Mouse (Mus musculus) midbrain, embryonic 15.5 days (tissue): ENCODE measurements around the gene Aass. TPM values are rescaled to one million over a fixed set of nuclear protein-coding genes. Genes with fewer than 3 reads are reported as not detected.
"Not testable (repeated sequence)": the region's sequence is repeated elsewhere in the genome, so short reads cannot be mapped to it uniquely, and the experiment has no call there.

Experiments
- ATAC-seq: fragments of 200-750 bp; cut with Nextera tagmentation; replicated peaks from 2 replicates; pipeline ENCODE4 v1.8.0; 2017; ENCODE audit warnings: moderate TSS enrichment
- H3K27ac ChIP-seq: fragments of 300-500 bp; sonication (generic); 2 replicates; pipeline ENCODE4 v1.5.1; 2015; ENCODE audit warnings: mild to moderate bottlenecking, inconsistent platforms
- H3K27me3 ChIP-seq: fragments of 300-500 bp; sonication (generic); replicated peaks from 2 replicates; pipeline ENCODE4 v1.6.1; 2015; ENCODE audit warnings: inconsistent platforms
- H3K36me3 ChIP-seq: fragments of 300-500 bp; sonication (generic); replicated peaks from 2 replicates; pipeline ENCODE4 v1.6.1; 2015; ENCODE audit warnings: inconsistent platforms
- H3K4me1 ChIP-seq: fragments of 300-500 bp; sonication (generic); 2 replicates; pipeline ENCODE4 v1.6.1; 2015; ENCODE audit warnings: inconsistent platforms
- H3K4me2 ChIP-seq: fragments of 300-500 bp; sonication (generic); 2 replicates; pipeline ENCODE4 v1.6.1; 2015; ENCODE audit warnings: inconsistent platforms, mild to moderate bottlenecking, moderate library complexity
- H3K4me3 ChIP-seq: fragments of 300-500 bp; sonication (generic); 2 replicates; pipeline ENCODE4 v1.5.1; 2015; ENCODE audit warnings: mild to moderate bottlenecking, inconsistent platforms
- H3K9ac ChIP-seq: fragments of 300-500 bp; sonication (generic); 2 replicates; pipeline ENCODE4 v1.6.1; 2015; ENCODE audit warnings: mild to moderate bottlenecking, inconsistent platforms
- H3K9me3 ChIP-seq: fragments of 300-500 bp; sonication (generic); 2 replicates; pipeline ENCODE4 v1.6.1; 2016; ENCODE audit warnings: inconsistent platforms
- WGBS: fragments of 180-500 bp; shearing (Covaris S2); methylation state at CpG from one replicate; pipeline ENCODE4 v1.1.7; 2015; ENCODE audit warnings: mixed read lengths; 5-methylcytosine and 5-hydroxymethylcytosine counted together
- polyA plus RNA-seq: library from polyadenylated mRNA; unstranded; fragments of >200 nt; fragmentation: Nextera tagmentation; extraction: Ambion mirVana; gene quantifications from 2 replicates; pipeline ENCODE4 v1.2.1, GENCODE M21; 2015

Aass gene
- polyA plus RNA-seq, 1 experiment from 2014 or later, result 0.53 TPM

GRCm38 (mm10) chr6:23114781-23115180 is 18.0 kb downstream of the Aass start:
- Histone ChIP-seq H3K27ac (no peak overlapping the region), H3K4me1 (no peaks in the 10 kb centered on the region), H3K27me3 (no peaks in the 10 kb centered on the region), H3K36me3 (no peaks in the 10 kb centered on the region), H3K9me3 (no peaks in the 10 kb centered on the region), H3K4me2 (no peak overlapping the region), H3K9ac (no peak overlapping the region), H3K4me3 (no peak overlapping the region)
- WGBS, result 88% methylated on average over 6 of the region's 6 CpGs
- no peak for ATAC-seq

GRCm38 (mm10) chr6:23107069-23107468 is 25.7 kb downstream of the Aass start:
- H3K4me2 ChIP-seq, result no peak overlapping the region
- 91% methylated on average over 4 of the region's 4 CpGs for WGBS
- H3K4me1 ChIP-seq, result no peaks in the 10 kb centered on the region
- no peak overlapping the region for H3K9ac ChIP-seq
- H3K27me3 ChIP-seq, result no peaks in the 10 kb centered on the region
- H3K9me3 ChIP-seq, result no peaks in the 10 kb centered on the region
- no peak for ATAC-seq
- H3K36me3 ChIP-seq, result no peaks in the 10 kb centered on the region
- no peak overlapping the region for H3K4me3 ChIP-seq
- H3K27ac ChIP-seq, result no peak overlapping the region

GRCm38 (mm10) chr6:23106373-23106772 is 26.4 kb downstream of the Aass start:
- WGBS, result 78% methylated on average over 4 of the region's 4 CpGs
- Histone ChIP-seq H3K4me1 (no peaks in the 10 kb centered on the region), H3K9me3 (no peaks in the 10 kb centered on the region), H3K36me3 (no peaks in the 10 kb centered on the region), H3K27me3 (no peaks in the 10 kb centered on the region), H3K9ac (no peak overlapping the region), H3K27ac (no peak overlapping the region), H3K4me3 (no peak overlapping the region), H3K4me2 (no peak overlapping the region)
- ATAC-seq, result no peak

DNA sequence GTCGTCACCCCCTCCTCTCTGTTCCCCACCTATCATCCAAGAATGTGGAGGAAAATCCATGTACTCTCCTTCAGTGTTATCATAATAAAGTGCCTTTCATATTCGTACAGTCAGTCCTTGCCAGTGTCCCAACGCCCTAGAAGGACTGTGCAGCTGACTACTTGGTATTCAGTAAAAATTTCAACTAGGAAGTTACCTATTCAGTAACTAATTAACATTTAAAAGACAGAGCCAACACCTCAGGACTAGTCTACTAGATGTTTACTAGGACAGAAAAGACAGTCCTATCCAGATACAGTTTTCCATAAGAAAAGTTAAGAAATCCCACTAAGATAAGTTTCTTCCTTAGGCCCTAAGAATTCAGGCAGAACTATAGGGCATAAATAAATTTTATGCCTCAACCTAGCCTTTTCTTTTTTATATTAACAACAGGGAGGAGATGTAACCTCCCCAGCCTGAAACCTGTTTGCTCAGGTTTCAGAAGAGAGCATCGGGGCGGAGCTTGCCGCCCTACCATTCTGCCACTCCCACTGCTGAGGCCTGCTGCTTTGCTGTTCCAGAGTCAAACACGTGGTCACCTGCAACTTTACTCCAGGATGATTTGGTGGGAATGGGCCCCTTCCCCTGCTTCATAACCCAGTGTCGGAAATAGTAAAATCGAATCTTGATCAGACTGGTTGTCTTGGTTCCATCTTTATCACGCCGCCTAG is 42.3 kb downstream of the Aass start:
- H3K36me3 ChIP-seq, H3K9ac ChIP-seq, ATAC-seq, H3K4me2 ChIP-seq, H3K9me3 ChIP-seq, H3K4me3 ChIP-seq, H3K27me3 ChIP-seq, H3K27ac ChIP-seq, H3K4me1 ChIP-seq: not testable (repeated sequence)
- 91% methylated on average over 11 of the region's 11 CpGs for WGBS

DNA sequence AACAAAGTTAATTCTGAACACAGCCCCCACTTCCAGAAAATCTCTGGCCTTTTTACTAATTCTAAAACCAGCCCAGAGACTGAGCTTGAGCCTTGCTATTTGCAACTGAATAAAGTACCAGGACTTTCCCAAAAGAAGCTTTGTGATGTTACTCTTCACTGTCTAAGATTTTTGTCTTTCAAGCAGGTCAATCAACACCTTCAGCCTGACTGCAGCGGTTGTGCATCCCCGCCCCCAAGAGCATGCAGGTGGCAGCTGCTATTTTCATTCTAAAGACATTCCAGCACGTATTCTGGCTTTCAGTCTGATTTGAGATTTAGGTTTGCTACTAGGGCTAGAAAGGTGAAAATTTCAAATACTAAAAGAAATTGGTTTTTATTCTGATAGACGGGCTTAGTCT is 43.5 kb downstream of the Aass start:
- H3K36me3 ChIP-seq, H3K9ac ChIP-seq, H3K27me3 ChIP-seq, H3K4me2 ChIP-seq, H3K27ac ChIP-seq, H3K4me1 ChIP-seq, ATAC-seq, H3K9me3 ChIP-seq, H3K4me3 ChIP-seq: not testable (repeated sequence)
- 76% methylated on average over 4 of the region's 4 CpGs for WGBS

DNA sequence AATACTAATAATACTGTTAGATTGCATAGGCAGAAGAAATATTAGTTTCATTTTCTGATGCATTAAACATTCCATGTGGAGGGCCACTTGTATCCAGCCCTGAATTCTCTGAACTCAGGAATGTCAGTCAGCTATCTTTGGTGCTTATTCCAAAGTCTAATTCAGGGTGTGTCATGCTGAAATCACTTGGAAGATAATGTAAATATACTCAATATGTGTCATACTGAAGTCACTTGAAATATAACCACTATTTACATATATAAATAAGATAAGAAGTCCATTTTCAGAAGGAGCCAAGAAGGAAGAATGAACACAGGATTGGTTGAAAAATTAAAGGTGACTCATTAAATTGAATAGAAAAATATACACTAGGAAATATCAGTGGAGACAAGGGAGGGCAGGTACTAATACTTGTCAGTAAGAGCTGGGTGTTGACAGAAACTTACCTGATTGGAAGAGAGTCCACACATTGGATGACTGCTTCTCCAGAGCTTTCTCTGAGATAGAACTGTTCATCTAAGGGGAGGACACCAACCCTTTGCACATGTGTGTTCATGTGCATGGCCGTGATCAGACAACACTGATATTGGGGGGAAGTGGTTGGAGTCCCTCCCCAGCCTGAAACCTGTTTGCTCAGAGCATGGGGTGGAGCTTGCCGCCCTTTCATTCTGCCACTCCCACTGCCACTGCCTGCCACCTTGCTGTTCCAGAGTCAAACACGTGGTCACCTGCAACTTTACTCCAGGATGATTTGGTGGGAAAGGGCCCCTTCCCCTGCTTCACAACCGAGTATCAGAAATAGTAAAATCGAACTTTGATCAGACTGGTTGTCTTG is 48.0 kb downstream of the Aass start:
- H3K4me1 ChIP-seq, result no peaks in the 10 kb centered on the region
- H3K27me3 ChIP-seq, result no peaks in the 10 kb centered on the region
- WGBS, result 94% methylated on average over 5 of the region's 5 CpGs
- H3K36me3 ChIP-seq, result no peaks in the 10 kb centered on the region
- H3K4me3 ChIP-seq, result no peak overlapping the region
- H3K27ac ChIP-seq, result no peak overlapping the region
- no peak for ATAC-seq
- no peak overlapping the region for H3K9ac ChIP-seq
- no peaks in the 10 kb centered on the region for H3K9me3 ChIP-seq
- H3K4me2 ChIP-seq, result no peak overlapping the region

DNA sequence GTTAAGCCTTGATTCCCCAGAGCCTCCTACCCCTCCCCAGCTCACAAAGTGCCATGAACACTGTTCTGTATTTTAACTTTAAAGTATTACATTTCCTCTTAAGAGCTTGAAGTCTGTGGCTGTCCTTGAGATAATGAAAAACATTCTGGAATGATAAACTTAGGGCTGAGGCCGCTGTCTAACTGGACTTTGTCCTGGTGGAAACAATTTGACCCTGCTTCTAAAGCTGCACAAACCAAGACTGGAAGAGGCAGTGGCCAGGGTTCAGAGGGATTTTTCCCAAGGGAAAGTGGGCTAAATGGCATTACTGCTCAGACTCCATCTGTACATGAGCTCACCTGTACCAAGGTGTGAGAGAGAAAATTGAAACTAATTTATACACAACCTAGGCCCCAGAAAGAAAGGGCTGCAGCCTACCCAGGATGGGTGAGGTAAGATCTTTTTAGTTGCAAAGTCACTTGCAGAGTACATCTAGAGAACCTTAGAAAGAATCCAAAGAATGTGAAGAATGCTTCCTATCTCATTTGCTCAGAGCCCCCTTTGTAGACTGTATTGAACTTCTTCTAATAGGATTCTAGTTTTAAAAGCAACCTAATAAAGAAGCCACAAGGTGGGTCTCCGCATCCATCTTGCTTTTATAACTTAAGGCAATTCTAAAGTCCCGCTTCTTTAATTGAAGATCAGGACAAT is 52.6 kb downstream of the Aass start:
- Histone ChIP-seq H3K27me3 (no peaks in the 10 kb centered on the region), H3K27ac (no peak overlapping the region), H3K9me3 (no peaks in the 10 kb centered on the region), H3K4me2 (no peak overlapping the region), H3K36me3 (no peaks in the 10 kb centered on the region), H3K4me1 (no peaks in the 10 kb centered on the region), H3K9ac (no peak overlapping the region), H3K4me3 (no peak overlapping the region)
- ATAC-seq, result no peak
- WGBS, result 64% methylated on average over 3 of the region's 3 CpGs

DNA sequence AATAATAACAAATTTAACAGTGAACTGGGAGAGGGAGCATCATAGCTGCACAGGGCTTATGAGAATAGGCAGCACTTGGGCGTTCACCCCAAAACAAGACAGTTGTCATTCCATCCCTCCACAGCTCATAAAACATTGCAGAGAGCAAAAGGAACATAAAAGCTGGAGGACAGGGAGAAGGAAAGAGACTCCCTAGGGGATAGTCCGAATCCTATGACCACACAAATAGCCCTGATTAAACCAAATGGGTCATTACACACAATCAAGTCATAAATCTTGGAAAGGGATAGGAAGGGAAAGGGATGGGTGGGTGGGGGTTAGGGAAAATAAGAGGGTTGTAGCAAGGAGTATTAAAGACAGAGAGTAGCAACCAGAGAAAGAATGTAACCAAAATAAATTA is 54.5 kb downstream of the Aass start:
- no peak for ATAC-seq
- no peak overlapping the region for H3K4me2 ChIP-seq
- no peaks in the 10 kb centered on the region for H3K36me3 ChIP-seq
- WGBS, result 91% methylated on average over 2 of the region's 2 CpGs
- H3K4me3 ChIP-seq, result no peak overlapping the region
- no peaks in the 10 kb centered on the region for H3K4me1 ChIP-seq
- no peaks in the 10 kb centered on the region for H3K9me3 ChIP-seq
- H3K9ac ChIP-seq, result no peak overlapping the region
- H3K27ac ChIP-seq, result no peak overlapping the region
- no peaks in the 10 kb centered on the region for H3K27me3 ChIP-seq

GRCm38 (mm10) chr6:23076060-23076459 is 56.7 kb downstream of the Aass start:
- H3K27me3 ChIP-seq, result no peaks in the 10 kb centered on the region
- no peaks in the 10 kb centered on the region for H3K9me3 ChIP-seq
- no peaks in the 10 kb centered on the region for H3K36me3 ChIP-seq
- H3K4me2 ChIP-seq, result no peak overlapping the region
- no peak overlapping the region for H3K4me3 ChIP-seq
- 38% methylated on average over 2 of the region's 2 CpGs for WGBS
- no peak overlapping the region for H3K27ac ChIP-seq
- H3K9ac ChIP-seq, result no peak overlapping the region
- H3K4me1 ChIP-seq, result no peaks in the 10 kb centered on the region
- no peak for ATAC-seq

DNA sequence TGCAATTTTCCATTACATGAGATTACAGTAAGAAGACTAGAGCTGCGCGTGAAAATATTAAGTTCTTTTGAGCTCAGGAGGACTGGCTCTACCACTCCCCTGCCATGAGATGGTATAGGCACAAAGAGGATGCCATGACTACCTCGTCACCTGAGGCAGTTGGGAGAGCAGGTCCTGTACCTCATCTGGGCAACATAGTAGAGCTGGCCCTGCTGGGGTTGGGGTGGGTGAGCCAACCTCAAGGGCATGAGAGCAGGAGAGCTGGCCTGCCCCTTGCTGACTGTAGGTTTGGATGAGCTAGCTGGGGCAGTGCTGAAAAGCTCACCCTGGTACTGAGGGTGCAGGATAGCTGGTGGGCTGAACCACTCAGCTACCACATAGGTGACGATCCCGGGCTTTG is 77.1 kb downstream of the Aass start:
- WGBS, result 92% methylated on average over 5 of the region's 5 CpGs
- peaks cover 4% of the 10 kb centered on the region; the same call in 1 of the 2 replicates for H3K36me3 ChIP-seq
- H3K9me3 ChIP-seq, result no peaks in the 10 kb centered on the region
- H3K9ac ChIP-seq, result no peak overlapping the region
- H3K4me1 ChIP-seq, result no peaks in the 10 kb centered on the region
- no peak overlapping the region for H3K27ac ChIP-seq
- H3K4me2 ChIP-seq, result no peak overlapping the region
- no peak overlapping the region for H3K4me3 ChIP-seq
- ATAC-seq, result no peak
- H3K27me3 ChIP-seq, result no peaks in the 10 kb centered on the region

GRCm38 (mm10) chr6:23048836-23049235 is 84.0 kb downstream of the Aass start:
- Histone ChIP-seq H3K9me3 (no peaks in the 10 kb centered on the region), H3K9ac (no peak overlapping the region), H3K4me1 (no peaks in the 10 kb centered on the region), H3K36me3 (peaks cover 8% of the 10 kb centered on the region; the same call in 1 of the 2 replicates), H3K4me3 (no peak overlapping the region), H3K27ac (no peak overlapping the region), H3K4me2 (no peak overlapping the region), H3K27me3 (no peaks in the 10 kb centered on the region)
- 97% methylated on average over 4 of the region's 4 CpGs for WGBS
- peak; percentile 27; the same call in 1 of the 2 replicates for ATAC-seq

GRCm38 (mm10) chr6:23028251-23028650 is 104.5 kb downstream of the Aass start:
- no peak overlapping the region for H3K27ac ChIP-seq
- H3K9me3 ChIP-seq, result no peaks in the 10 kb centered on the region
- H3K4me2 ChIP-seq, result no peak overlapping the region
- H3K36me3 ChIP-seq, result 0 out of 2 replicates have a peak, but pooled peaks cover 3% of the 10 kb centered on the region
- ATAC-seq, result no peak
- no peak overlapping the region for H3K9ac ChIP-seq
- H3K4me1 ChIP-seq, result no peaks in the 10 kb centered on the region
- no peak overlapping the region for H3K4me3 ChIP-seq
- no peaks in the 10 kb centered on the region for H3K27me3 ChIP-seq
- whole genome bisulfite sequencing, result 90% methylated on average over 1 of the region's 1 CpGs
